Mouse (Mus musculus): ENCODE results near the gene Ino80e. TPM values are rescaled to one million over a fixed set of nuclear protein-coding genes. Genes with fewer than 3 reads are reported as not detected.
A peak's percentile ranks its signal among the peaks of the same experiment; 100 is the strongest.

Gene Ino80e
- total RNA-seq, 2 experiments from 2014 or later = 8.7 to 12.9 TPM

DNA sequence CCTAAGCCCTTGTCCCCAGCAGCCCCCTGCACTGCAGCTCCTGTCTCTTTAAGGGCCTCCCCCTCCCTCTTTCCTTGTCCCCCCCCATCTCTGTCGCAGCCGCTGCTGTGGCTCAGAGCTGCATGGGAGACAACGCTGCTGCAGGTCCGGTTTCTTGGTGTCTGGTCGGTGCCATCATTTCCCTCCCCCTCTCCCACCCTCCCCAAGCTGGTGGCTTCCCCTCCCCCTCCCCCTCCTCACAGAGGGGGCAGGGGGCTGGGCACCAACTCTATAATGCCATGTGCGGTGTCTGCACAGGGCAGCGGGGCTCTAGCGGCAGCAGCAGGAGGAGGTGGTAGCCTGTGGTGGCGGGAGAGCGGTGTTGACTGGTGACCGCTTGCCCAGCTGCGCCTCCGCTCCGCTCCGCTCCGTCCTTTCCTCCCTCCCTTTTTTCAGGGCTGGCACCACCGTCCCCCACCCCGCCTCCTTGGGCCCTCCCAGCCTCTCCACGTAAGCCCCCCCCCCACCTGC lies 38.9 kb downstream of the Ino80e start:
- peak; percentile 43 for DNase-seq
- Histone ChIP-seq H3K27ac (peak overlapping the region; percentile 87), H3K4me3 (peak overlapping the region; percentile 80)
- intact Hi-C loops (cut with DNase I) = loop anchor here (5.0 kb wide), 3 partner anchors 39 to 204 kb away; partner anchors contain the start of genes Hirip3, Ino80e, Maz and Taok2
- no peak for TF ChIP-seq CTCF (IDR thresholded peaks at IDR 0.05)

DNA sequence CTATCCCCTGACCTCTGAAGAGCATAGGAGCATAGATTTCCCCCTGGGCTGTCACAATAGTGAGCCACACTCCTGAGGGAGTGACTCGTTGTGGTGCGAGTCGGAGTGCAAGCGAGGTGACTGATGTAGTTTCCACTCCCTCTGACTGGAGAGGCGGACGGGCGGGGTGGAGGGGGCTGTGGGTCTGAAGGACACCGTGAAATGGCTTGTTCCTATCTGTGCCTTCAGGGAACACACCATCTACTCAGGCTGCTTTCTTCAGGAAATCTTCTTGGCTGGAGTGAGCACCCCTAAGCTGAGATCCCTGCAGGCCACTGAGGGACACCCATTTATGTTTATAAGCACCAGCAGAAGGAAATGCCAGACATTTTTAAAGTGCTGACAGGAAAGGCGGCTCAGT lies 39.4 kb downstream of the Ino80e start:
- peak; percentile 48 for DNase-seq
- TF ChIP-seq CTCF (IDR thresholded peaks at IDR 0.05) = no peak
- intact Hi-C loops (cut with DNase I) = loop anchor here (5.0 kb wide), 3 partner anchors 40 to 205 kb away; partner anchors contain the start of genes Hirip3, Ino80e, Maz and Taok2
- peak overlapping the region; percentile 87 for H3K27ac ChIP-seq
- H3K4me3 ChIP-seq = peak overlapping the region; percentile 80

- peak; percentile 86 for DNase-seq
- peak; percentile 99 for TF ChIP-seq CTCF (IDR thresholded peaks at IDR 0.05)
- H3K27ac ChIP-seq = peak overlapping the region; percentile 87
- intact Hi-C loops (cut with DNase I) = loop anchor here (1.0 to 5.0 kb wide), 4 partner anchors 40 to 205 kb away; partner anchors contain the start of genes Hirip3, Ino80e, Maz and Taok2
- H3K4me3 ChIP-seq = peak overlapping the region; percentile 80
Observed at GRCm38 (mm10) chr7:126821835-126822511, 40.2 kb downstream of the Ino80e start.

GRCm38 (mm10) chr7:126818818-126819217 lies 43.4 kb downstream of the Ino80e start:
- intact Hi-C loops (cut with DNase I) = no loop called here
- Histone ChIP-seq H3K4me3 (no peak overlapping the region), H3K27ac (no peak overlapping the region)
- peak; percentile 25; the same call in 1 of the 2 replicates for TF ChIP-seq CTCF (IDR thresholded peaks at IDR 0.05)
- no peak for DNase-seq

- no peak for TF ChIP-seq CTCF (IDR thresholded peaks at IDR 0.05)
- Histone ChIP-seq H3K27ac (no peak overlapping the region), H3K4me3 (no peak overlapping the region)
- intact Hi-C loops (cut with DNase I) = no loop called here
- DNase-seq = no peak
Observed at GRCm38 (mm10) chr7:126817595-126817994, 44.6 kb downstream of the Ino80e start.

DNA sequence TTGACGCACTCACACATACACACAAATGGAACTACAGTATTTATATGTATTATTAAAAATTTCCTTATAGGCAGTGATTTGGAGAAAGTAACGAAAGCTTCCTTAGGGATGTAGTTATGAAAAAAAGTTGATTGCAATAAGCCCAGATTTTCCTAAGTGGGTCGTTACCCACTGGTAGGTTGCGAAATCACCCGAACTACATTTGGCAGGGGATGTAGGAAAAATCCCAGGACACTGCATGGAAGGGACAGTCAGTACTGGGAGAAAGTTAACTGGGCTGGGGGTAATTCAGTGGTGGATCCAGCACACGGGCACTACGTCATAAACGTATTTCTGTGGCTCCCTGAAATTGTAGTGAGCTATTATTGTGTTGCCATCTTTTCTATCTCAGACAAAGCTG lies 45.7 kb downstream of the Ino80e start:
- no peak for TF ChIP-seq CTCF (IDR thresholded peaks at IDR 0.05)
- DNase-seq = peak; percentile 48
- H3K4me3 ChIP-seq = no peak overlapping the region
- H3K27ac ChIP-seq = peak overlapping the region; percentile 31; the same call in 1 of the 2 replicates
- intact Hi-C loops (cut with DNase I) = no loop called here

DNA sequence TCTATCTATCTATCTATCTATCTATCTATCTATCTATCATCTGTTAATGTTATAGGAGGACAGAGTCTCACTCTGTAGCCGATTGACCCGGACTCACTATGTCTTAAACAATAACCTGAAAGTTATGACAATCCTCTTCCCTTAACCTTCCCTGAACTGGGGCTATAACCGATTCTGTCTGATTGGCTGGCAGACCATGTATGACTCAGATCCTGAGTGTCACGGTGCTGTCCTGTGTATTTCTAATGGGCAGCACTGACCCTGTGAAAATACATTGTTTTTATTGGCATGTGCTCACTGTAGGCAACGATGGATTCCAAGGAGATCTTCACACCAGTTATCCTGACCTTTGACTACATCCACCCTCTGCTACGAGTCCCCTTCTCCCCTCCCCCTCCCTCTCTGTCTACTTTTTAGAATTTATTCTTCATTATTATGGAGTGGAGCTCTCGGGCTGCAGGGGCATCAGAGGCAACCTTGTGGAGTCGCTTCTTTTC lies 46.4 kb downstream of the Ino80e start:
- DNase-seq = no peak
- no peak overlapping the region for H3K4me3 ChIP-seq
- 0 out of 2 replicates have a peak overlapping the region, but pooled peaks have one; percentile 24 for H3K27ac ChIP-seq
- intact Hi-C loops (cut with DNase I) = no loop called here
- no peak for TF ChIP-seq CTCF (IDR thresholded peaks at IDR 0.05)

- intact Hi-C loops (cut with DNase I) = no loop called here
- no peak for DNase-seq
- peak overlapping the region; percentile 85 for H3K4me3 ChIP-seq
- H3K27ac ChIP-seq = peak overlapping the region; percentile 99
- no peak for TF ChIP-seq CTCF (IDR thresholded peaks at IDR 0.05)
Observed at GRCm38 (mm10) chr7:126809723-126810369, 52.3 kb downstream of the Ino80e start.

GRCm38 (mm10) chr7:126808703-126809455 lies 53.3 kb downstream of the Ino80e start:
- peak overlapping the region; percentile 99 for H3K27ac ChIP-seq

DNA sequence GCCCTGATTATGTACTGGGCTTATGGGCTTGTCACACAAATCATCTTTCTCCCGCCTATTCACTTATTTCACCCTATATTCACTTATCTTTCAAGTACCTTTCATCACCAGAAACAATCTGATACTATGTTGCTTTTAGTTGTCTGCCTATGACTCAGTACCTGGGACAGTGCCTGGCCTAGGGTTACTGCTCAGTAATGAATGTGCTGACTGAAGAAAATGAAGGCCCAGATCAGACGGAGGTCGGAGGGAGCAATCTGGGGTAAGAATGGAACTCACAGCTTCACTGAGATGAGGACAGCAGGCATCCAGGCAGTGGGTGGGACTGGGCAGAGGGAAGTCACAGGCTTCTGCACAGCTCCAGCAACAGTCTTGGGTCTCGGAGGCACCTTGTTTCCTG lies 54.8 kb downstream of the Ino80e start:
- DNase-seq = peak; percentile 84
- intact Hi-C loops (cut with DNase I) = no loop called here
- no peak for TF ChIP-seq CTCF (IDR thresholded peaks at IDR 0.05)
- Histone ChIP-seq H3K27ac (peak overlapping the region; percentile 99), H3K4me3 (peak overlapping the region; percentile 85)

More at GRCm38 (mm10) chr7:126808703-126809455, 53.3 kb downstream of the Ino80e start:
- intact Hi-C loops (cut with DNase I) = no loop called here
- peak; percentile 11; the same call in 1 of the 2 replicates for TF ChIP-seq CTCF (IDR thresholded peaks at IDR 0.05)
- peak overlapping the region; percentile 85 for H3K4me3 ChIP-seq
- DNase-seq = peak; percentile 93

DNA sequence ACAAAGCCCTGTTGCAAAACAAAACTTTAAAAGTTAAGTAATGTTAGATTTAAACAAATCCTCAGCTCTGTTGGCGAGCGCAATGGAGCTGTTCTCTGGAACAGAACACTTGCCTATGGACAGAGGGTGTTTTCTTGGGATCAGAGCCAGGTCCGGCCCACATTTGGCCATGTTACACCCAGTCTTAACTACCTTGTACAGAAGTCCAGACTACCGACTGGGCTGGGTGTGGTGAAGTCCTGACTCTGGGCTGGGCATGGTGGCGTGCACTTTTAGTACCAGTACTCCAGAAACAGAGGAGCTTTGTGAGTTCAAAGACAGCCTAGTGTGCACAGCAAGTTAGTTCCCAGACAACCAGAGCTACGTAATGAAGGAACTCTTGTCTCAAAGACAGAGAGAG lies 55.2 kb downstream of the Ino80e start:
- intact Hi-C loops (cut with DNase I) = no loop called here
- no peak for TF ChIP-seq CTCF (IDR thresholded peaks at IDR 0.05)
- peak; percentile 80 for DNase-seq
- peak overlapping the region; percentile 85 for H3K4me3 ChIP-seq
- peak overlapping the region; percentile 99 for H3K27ac ChIP-seq

- intact Hi-C loops (cut with DNase I) = loop anchor here (5.0 kb wide), 1 partner anchor 409 kb away; no protein-coding TSS in a partner anchor
- DNase-seq = no peak
- Histone ChIP-seq H3K27ac (peak overlapping the region; percentile 99), H3K4me3 (peak overlapping the region; percentile 44)
- TF ChIP-seq CTCF (IDR thresholded peaks at IDR 0.05) = no peak
Observed at GRCm38 (mm10) chr7:126803751-126804150, 58.4 kb downstream of the Ino80e start.

Measured in gastrocnemius, adult 2 months (tissue).